Mouse (Mus musculus): ENCODE results near the gene Dnah6.

GRCm38 (mm10) chr6:73228881-73229280 is 7.4 kb upstream of the Dnah6 start:
- no peak for TF ChIP-seq CTCF (IDR thresholded peaks at IDR 0.05; ENCODE audit: low read depth)
- TF ChIP-seq EP300 (IDR thresholded peaks at IDR 0.05; ENCODE audit: low read depth) = no peak

All from liver, embryonic 14.5 days (tissue).